Mouse (Mus musculus) layer of hippocampus, adult 11-12 months (tissue): ENCODE measurements at regions not wholly inside any gene's neighbourhood (a gene's known extent, or its start where the extent isn't known, plus 50 kb on each side); places are given as distances from the start of the nearest gene placed in this dataset.

Experiments used
- DNase-seq: peaks from one replicate; pipeline ENCODE4 v3.0.0; 2022; ENCODE audit warnings: low spot score

DNA sequence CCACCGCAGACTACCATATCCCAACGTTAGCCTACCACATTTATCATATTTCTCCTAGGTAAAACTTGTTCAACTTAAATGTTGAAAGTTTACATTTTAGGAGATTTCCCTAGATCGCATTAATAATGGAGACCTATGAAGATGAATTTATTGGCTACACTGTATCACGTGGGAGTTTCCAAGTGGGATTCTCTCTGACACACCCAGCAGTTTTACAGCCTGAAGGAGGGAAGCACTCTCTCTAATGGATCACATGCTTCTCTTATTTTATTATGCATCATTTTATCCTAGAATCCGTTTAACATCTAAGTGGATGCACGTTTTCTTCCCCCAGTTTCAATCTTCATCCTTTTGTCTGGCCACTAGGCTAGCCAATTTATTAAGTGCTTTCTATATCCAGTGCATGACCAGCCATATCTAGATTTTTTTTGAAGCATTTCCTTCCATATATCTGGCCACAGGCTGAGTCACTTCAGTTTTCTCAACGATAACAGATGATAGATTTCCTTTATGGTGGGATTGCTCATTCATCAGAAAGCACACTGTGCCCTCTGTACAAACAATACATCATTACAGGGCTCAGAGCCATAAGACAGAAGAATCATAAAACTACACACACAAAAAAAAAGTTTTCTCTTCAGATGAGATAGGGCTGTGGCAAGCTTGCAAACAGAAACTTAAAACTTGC, 476.3 kb upstream of the Syt1 start:
- no peak for DNase-seq

DNA sequence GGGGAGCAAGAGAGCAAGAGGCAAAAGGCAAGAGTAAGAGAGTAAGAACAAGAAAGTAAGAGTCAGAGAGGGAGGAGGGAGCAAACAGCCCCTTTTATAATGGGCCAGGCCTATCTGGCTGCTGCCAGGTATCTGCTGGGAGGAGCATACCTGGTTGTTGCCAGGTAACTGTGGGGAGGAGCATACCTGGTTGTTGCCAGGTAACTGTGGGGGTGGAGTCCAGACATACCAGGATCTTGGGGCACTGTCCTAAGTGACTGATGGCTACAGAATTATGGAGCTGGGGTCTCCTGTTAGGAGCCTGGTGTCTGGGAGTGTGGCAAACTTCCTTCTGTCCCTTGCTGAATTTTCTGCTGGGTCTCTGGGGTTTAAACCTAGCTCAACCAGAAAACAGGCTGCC, 469.8 kb upstream of the Syt1 start:
- DNase-seq, result no peak

DNA sequence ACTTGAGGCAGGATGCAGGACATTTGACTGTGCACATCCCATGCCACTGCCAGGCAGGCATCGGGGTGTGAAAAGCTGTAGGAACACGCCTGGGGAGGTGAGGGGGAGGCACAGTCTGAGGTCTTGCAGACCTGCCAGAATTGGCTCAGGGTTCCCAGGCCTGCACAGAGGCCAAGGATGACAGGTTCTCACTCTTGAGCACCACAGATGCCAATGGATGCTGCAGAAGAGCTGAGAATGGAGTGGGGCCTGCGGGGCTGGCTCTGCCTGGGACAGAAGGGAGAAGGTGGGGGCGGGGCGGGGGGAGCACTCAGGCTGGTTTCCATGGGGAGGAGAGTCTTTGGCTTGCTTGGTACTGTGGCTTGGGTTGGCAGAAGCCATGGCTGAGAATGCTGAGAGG, 469.2 kb upstream of the Syt1 start:
- no peak for DNase-seq

- DNase-seq, result no peak
These were observed 455.7 kb upstream of the Syt1 start for GRCm38 (mm10) chr10:109466516-109466915.

- DNase-seq, result peak; percentile 6
These were observed 420.3 kb upstream of the Syt1 start for GRCm38 (mm10) chr10:109431112-109431511.

- DNase-seq, result no peak
These were observed 417.1 kb upstream of the Syt1 start for GRCm38 (mm10) chr10:109427878-109428277.

DNA sequence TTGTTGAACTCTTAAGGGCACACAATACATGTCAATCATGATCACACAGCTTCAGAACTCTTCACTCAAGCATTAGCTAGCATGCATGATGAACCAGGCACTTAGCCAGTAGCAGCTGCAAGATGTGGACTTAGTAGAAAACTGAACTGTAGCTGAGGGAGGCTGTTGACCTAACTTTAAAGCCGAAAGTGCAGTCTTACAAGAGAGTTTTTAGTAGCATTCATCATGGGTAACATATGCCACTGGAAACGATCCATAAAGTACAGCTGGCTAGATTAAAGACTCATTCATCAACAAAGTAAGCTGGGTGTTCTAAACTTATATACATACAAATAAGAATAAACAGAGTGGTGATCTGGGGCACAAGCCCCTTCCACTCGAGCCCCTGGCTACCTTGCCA, 396.2 kb upstream of the Syt1 start:
- no peak for DNase-seq

GRCm38 (mm10) chr10:109405116-109405685, 394.4 kb upstream of the Syt1 start:
- DNase-seq, result no peak

DNA sequence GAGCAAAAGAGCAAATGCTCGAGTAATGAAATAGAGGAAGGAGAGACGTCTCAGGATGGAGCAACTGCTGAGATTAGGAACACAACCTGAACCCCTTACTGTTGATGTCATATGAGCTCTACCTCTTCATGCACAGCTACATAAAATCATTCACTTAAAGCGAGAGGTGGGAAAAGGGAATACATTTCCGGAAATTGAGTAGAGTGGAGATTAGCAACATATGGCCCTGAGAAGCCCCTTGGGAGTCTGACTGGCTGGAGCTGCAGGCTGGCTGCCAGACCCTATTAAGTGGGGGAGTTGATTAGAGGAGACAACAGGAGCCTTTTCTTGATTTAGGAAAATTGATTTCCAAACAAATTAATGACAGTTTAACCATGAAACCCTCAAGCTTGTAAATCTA, 373.0 kb upstream of the Syt1 start:
- DNase-seq, result no peak

- DNase-seq, result peak; percentile 16
These were observed 368.1 kb upstream of the Syt1 start for GRCm38 (mm10) chr10:109378846-109379245.

GRCm38 (mm10) chr10:109360161-109360560, 349.4 kb upstream of the Syt1 start:
- DNase-seq, result no peak

DNA sequence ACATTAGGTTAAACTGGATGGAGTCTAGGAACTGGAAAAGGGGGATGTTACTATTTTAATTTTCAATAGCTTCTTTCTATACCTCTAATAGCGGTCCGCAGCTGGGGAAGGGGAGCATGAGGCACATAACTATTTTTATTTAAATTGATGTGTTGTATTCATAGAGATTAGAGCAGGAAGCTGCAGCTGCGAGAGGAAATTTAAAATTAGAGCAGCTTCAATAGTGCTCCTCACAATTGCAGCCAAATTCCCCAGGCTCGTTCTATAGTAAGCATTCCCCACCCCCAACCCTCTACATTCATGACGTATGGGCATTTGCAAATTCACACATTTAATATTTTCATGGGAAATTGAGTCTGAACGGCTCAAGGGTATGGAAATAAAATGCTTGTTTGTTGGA, 348.0 kb upstream of the Syt1 start:
- no peak for DNase-seq

GRCm38 (mm10) chr10:109332846-109333386, 322.1 kb upstream of the Syt1 start:
- no peak for DNase-seq

DNA sequence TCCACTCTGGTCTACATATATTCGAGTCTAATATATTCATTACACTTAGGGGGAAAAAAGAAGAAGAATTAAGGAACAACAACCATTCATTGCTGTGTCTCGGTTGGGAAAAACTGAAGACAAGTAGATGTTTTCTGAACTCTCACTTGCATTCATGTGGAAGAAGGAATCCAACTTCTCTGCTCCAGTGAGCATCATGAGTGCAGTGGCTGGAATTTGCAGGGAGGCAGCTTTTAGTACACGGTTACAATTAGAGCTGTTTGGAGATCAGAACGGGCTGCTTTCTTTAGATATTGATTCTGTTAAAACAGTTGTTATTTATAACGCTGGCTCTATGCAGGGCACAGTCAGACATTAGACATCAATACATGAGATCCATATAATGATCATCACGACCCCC, 298.5 kb upstream of the Syt1 start:
- no peak for DNase-seq

DNA sequence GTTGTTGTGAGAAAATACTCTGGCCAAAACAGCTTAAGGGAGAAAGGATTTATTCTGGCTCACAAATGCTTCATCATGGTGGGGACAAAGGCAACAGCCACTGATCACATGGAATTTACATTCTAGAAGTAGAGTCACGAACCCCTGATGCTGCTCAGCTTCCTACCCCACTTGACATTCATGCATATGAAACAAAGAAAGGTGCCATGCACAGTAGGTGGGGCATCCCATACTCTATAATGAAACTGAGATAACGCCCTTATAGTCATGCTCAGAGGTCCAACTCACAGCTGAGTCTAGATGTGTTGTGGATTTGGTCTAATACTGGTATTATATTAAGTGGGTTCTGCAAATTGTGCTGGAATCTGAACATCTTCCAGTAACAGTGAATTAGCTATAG, 289.4 kb upstream of the Syt1 start:
- DNase-seq, result no peak

GRCm38 (mm10) chr10:109299785-109300184, 289.0 kb upstream of the Syt1 start:
- no peak for DNase-seq

DNA sequence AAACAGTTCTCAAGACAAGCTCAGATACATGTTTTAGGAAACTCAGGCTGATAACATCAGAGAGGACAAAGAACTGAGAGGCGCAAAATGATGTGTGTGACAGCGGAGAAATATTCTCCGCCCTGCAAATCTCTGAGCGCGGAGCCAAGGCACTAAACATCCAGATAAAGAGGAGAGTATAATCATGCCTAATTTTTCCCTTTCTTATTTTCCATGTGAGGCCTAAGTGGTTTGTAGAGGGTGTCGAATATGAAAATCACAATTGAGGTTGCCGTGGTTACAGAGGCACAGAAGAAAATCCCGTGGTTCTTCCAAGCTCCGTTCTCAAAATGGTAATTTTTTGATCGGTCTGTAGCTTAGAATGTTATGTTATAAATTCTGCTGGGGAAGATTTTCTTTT, 272.6 kb upstream of the Syt1 start:
- DNase-seq, result peak; percentile 11

DNA sequence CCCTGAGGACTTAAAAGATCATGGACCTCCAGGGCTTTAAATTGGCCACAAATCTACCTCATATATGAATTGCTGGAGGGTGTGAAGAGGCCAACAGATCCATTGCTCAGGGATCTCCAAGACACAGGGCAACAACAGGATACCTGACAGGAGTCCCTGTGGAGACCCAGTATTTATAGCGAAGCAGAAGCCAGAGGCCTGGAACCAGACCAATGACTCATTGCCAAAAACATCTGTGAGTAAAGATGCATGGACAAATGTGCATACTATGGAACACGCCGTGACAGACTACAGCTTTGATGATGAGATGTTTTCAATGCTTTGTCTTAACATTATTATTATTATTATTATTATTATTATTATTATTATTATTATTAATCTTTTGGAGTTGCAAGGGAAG, 239.0 kb upstream of the Syt1 start:
- no peak for DNase-seq

DNA sequence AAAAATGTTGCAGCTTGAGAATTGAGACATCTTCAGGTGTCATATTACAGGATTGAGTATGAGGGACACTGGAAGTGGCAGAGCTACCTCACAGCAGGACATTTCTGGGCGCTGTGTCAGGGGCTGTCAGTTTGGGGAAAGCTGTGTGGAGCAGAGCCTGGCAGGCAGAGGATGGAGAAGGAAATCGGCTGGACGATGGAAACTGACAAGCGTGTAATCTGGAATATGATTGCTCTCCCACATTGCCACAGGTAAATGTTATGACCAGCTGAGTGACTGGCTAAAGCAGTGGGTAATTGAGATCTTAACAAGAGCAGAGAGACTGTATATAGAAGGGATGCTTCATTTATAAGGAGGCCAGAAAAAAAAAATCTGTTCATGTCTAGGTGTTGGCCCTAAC, 235.5 kb upstream of the Syt1 start:
- DNase-seq, result no peak

- DNase-seq, result peak; percentile 15
These were observed 226.2 kb upstream of the Syt1 start for GRCm38 (mm10) chr10:109237026-109237425.

- no peak for DNase-seq
These were observed 216.2 kb upstream of the Syt1 start for GRCm38 (mm10) chr10:109226989-109227388.

- peak; percentile 8 for DNase-seq
These were observed 178.2 kb upstream of the Syt1 start for GRCm38 (mm10) chr10:109188761-109189503.

DNA sequence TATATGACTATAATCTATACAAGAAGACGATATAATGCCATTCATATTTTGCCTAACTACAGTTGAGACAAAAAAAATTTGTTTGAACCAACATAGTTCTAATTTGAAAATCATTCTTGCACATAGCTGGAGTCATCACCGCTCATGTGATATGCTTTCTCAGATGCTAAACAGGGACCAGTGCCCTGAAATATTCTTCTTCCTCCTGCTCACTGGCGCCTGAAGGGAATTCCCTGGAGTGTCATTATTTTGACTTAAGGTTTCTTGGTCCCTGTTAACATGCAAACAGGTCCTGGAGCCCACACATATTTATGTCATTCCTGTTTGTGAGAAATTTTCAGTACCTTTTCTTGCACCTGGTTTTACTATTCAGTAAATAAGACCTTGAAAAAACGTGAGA, 177.5 kb upstream of the Syt1 start:
- no peak for DNase-seq
